8 mouse cellular contexts compared by ENCODE assay signal in the genomic region with DNA sequence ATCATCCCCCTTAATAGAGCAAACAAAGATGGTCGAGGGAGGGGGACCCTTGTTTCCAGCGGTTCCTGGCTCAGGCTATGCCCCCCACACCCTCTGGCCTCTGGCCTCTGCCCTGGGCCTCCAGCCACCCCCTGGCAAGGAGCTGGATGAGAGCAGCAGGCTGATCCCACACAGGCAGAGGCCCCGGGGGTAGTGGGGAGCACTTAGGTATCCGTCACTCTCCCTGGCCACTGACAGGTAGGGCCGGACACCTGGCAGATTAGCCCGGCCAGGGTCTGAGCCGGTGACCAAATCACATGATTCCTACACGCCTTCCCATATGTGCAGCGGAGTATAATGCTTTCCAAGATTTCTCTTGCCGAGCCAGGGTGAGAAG. TPM values are rescaled to one million over a fixed set of nuclear protein-coding genes. Genes with fewer than 3 reads are reported as not detected.
DNase-seq lines count a peak whose midpoint lies in the region; ATAC-seq and TF ChIP-seq lines count a peak whose summit lies in the region.

No protein-coding gene starts in this region.

- H3K4me2 ChIP-seq in forebrain, embryonic 11.5 days (ENCODE audit: low read depth, low read length, severe bottlenecking), result peak overlapping the region; percentile 83
- H3K4me2 ChIP-seq in intestine, postnatal 0 days (replicated peaks; ENCODE audit: low read depth), result peak overlapping the region; percentile 75
- peak overlapping the region; percentile 74 for H3K4me2 ChIP-seq in neural tube, embryonic 13.5 days

- intact Hi-C loops in left cerebral cortex, postnatal 10 days (cut with DNase I), result no loop called here

- peak overlapping the region; percentile 84 for H3K27ac ChIP-seq in layer of hippocampus, adult 2 months
- no peak overlapping the region for H3K27ac ChIP-seq in forebrain, embryonic 11.5 days (ENCODE audit: low read depth, low read length)
- H3K27ac ChIP-seq in intestine, postnatal 0 days (ENCODE audit: low read depth, low read length), result no peak overlapping the region
- H3K27ac ChIP-seq in neural tube, embryonic 13.5 days (replicated peaks), result peak overlapping the region; percentile 72; the same call in 1 of the 2 replicates

- no peak for DNase-seq in layer of hippocampus, adult 2 months (ENCODE audit: low spot score in 2 of 2)
- no peak for DNase-seq in layer of hippocampus, adult 9-11 months
- no peak for DNase-seq in forebrain, embryonic 11.5 days (ENCODE audit: low spot score)
- no peak for DNase-seq in layer of hippocampus, postnatal 36 days
- no peak for DNase-seq in left cerebral cortex, postnatal 10 days (ENCODE audit: extremely low spot score in 1 of 2, low spot score in 2 of 2)
- DNase-seq in lung, postnatal 14 days, result no peak

- H3K36me3 ChIP-seq in forebrain, embryonic 11.5 days (ENCODE audit: control insufficient read depth, insufficient read depth, low read length), result no peaks in the 10 kb centered on the region
- H3K36me3 ChIP-seq in intestine, postnatal 0 days (ENCODE audit: control insufficient read depth, insufficient read depth), result no peaks in the 10 kb centered on the region
- H3K36me3 ChIP-seq in neural tube, embryonic 13.5 days, result no peaks in the 10 kb centered on the region

- peaks cover 12% of the 10 kb centered on the region; the same call in 1 of the 2 replicates for H3K4me1 ChIP-seq in forebrain, embryonic 11.5 days (replicated peaks; ENCODE audit: control insufficient read depth, insufficient read depth, low read length)
- no peaks in the 10 kb centered on the region for H3K4me1 ChIP-seq in intestine, postnatal 0 days (replicated peaks; ENCODE audit: control insufficient read depth, insufficient read depth, low read length)
- peaks cover 46% of the 10 kb centered on the region for H3K4me1 ChIP-seq in neural tube, embryonic 13.5 days (replicated peaks)

- no peaks in the 10 kb centered on the region for H3K9me3 ChIP-seq in forebrain, embryonic 11.5 days (ENCODE audit: control insufficient read depth, low read length)
- no peaks in the 10 kb centered on the region for H3K9me3 ChIP-seq in intestine, postnatal 0 days (ENCODE audit: control insufficient read depth)
- H3K9me3 ChIP-seq in neural tube, embryonic 13.5 days, result no peaks in the 10 kb centered on the region

- TF ChIP-seq CTCF in layer of hippocampus, adult 2 months (conservative IDR thresholded peaks at IDR 0.05), result no peak
- no peak for TF ChIP-seq CTCF in intestine, postnatal 0 days (IDR thresholded peaks at IDR 0.05; ENCODE audit: low read depth)

- peak overlapping the region; percentile 51 for H3K9ac ChIP-seq in forebrain, embryonic 11.5 days (ENCODE audit: low read length)
- H3K9ac ChIP-seq in intestine, postnatal 0 days (ENCODE audit: low read depth, low read length), result peak overlapping the region; percentile 38
- H3K9ac ChIP-seq in neural tube, embryonic 13.5 days, result peak overlapping the region; percentile 69

- WGBS in forebrain, embryonic 11.5 days, result 50% methylated on average over 10 of the region's 10 CpGs
- 61% methylated on average over 10 of the region's 10 CpGs for WGBS in intestine, postnatal 0 days
- WGBS in neural tube, embryonic 13.5 days, result 49% methylated on average over 10 of the region's 10 CpGs

- peak; percentile 10 for ATAC-seq in forebrain, embryonic 11.5 days (replicated peaks; ENCODE audit: low FRiP score)
- ATAC-seq in intestine, postnatal 0 days, result peak; percentile 9; the same call in 1 of the 2 replicates
- ATAC-seq in neural tube, embryonic 13.5 days (ENCODE audit: low read depth), result peak; percentile 10

- H3K4me3 ChIP-seq in layer of hippocampus, adult 2 months, result peak overlapping the region; percentile 62
- H3K4me3 ChIP-seq in forebrain, embryonic 11.5 days (ENCODE audit: low read depth, low read length), result peak overlapping the region; percentile 48
- H3K4me3 ChIP-seq in intestine, postnatal 0 days (ENCODE audit: low read depth, low read length), result peak overlapping the region; percentile 41
- peak overlapping the region; percentile 56 for H3K4me3 ChIP-seq in neural tube, embryonic 13.5 days

- peaks cover 12% of the 10 kb centered on the region for H3K27me3 ChIP-seq in forebrain, embryonic 11.5 days (ENCODE audit: control insufficient read depth, insufficient read depth, low read length)
- H3K27me3 ChIP-seq in intestine, postnatal 0 days (replicated peaks; ENCODE audit: control insufficient read depth, insufficient read depth, low read length), result no peaks in the 10 kb centered on the region
- 0 out of 2 replicates have a peak, but pooled peaks cover 3% of the 10 kb centered on the region for H3K27me3 ChIP-seq in neural tube, embryonic 13.5 days

RNA-seq across cellular contexts. Expression of a gene that starts 5.7 kb away (rescaled TPM):
- 10 to 100 TPM; 15.5 to 16.9 TPM for total RNA-seq in layer of hippocampus, adult 2 months (2021)
- 10.0 and 12.3 TPM in 2 replicates for polyA plus RNA-seq in forebrain, embryonic 11.5 days (2014; fragmentation: Nextera tagmentation; extraction: Ambion mirVana)
- 68.5 and 83.0 TPM in 2 replicates for polyA plus RNA-seq in intestine, postnatal 0 days (2015; fragmentation: Nextera tagmentation; extraction: Ambion mirVana)
- polyA plus RNA-seq in neural tube, embryonic 13.5 days (2015; fragmentation: Nextera tagmentation; extraction: Ambion mirVana), result 21.9 and 24.2 TPM in 2 replicates
- 10 to 100 TPM; 10.6 to 17.3 TPM for total RNA-seq in layer of hippocampus, postnatal 36 days (2021)
- total RNA-seq in left cerebral cortex, postnatal 10 days (2021), result 10 to 100 TPM; 11.4 to 16.3 TPM

RNA-seq across cellular contexts. Expression of a gene that starts 56.2 kb away (rescaled TPM):
- under 1 TPM in 1 of 2 experiments, not detected in 1; 0.64 TPM for total RNA-seq in layer of hippocampus, adult 2 months (2021)
- 1.1 and 1.7 TPM in 2 replicates for polyA plus RNA-seq in forebrain, embryonic 11.5 days (2014; fragmentation: Nextera tagmentation; extraction: Ambion mirVana)
- 10.6 and 11.2 TPM in 2 replicates for polyA plus RNA-seq in intestine, postnatal 0 days (2015; fragmentation: Nextera tagmentation; extraction: Ambion mirVana)
- polyA plus RNA-seq in neural tube, embryonic 13.5 days (2015; fragmentation: Nextera tagmentation; extraction: Ambion mirVana), result 1.7 and 2.2 TPM in 2 replicates
- under 1 TPM in 1 of 2 experiments, not detected in 1; 0.42 TPM for total RNA-seq in layer of hippocampus, postnatal 36 days (2021)
- under 1 TPM; 0.30 to 0.60 TPM for total RNA-seq in left cerebral cortex, postnatal 10 days (2021)

Comparison
In these comparisons a context has a peak if more than half of its experiments do, and no peak if none do; other contexts are left out.
1. H3K27ac ChIP-seq: peak in layer of hippocampus, adult 2 months (single experiment) and neural tube, embryonic 13.5 days (single experiment); none in forebrain, embryonic 11.5 days (single experiment) and intestine, postnatal 0 days (single experiment).
2. Peak in every context shown above with its lines, with median percentiles within 50 percentile points of each other: H3K4me3 ChIP-seq, ATAC-seq, H3K4me2 ChIP-seq and H3K9ac ChIP-seq.